Mouse (Mus musculus) heart, embryonic 13.5 days (tissue): ENCODE results near the gene Speg. TPM values are rescaled to one million over a fixed set of nuclear protein-coding genes. Genes with fewer than 3 reads are reported as not detected.
A peak's percentile ranks its signal among the peaks of the same experiment; 100 is the strongest.

Experiments
- ATAC-seq: fragments of 200-750 bp; cut with Nextera tagmentation; 2 replicates; pipeline ENCODE4 v1.8.0; 2017; ENCODE audit warnings: moderate TSS enrichment; ENCODE audit not compliant: insufficient number of reproducible peaks, low FRiP score, low TSS enrichment; ENCODE audit errors: extremely low read depth
- H3K27ac ChIP-seq: fragments of 300-500 bp; sonication (generic); replicated peaks from 2 replicates; pipeline ENCODE4 v1.5.1; 2015; ENCODE audit warnings: moderate library complexity, mild to moderate bottlenecking, inconsistent platforms
- H3K27me3 ChIP-seq: fragments of 300-500 bp; sonication (generic); replicated peaks from 2 replicates; pipeline ENCODE4 v1.6.1; 2015; ENCODE audit warnings: mild to moderate bottlenecking, inconsistent platforms
- H3K36me3 ChIP-seq: fragments of 300-500 bp; sonication (generic); 2 replicates; pipeline ENCODE4 v1.6.1; 2015; ENCODE audit warnings: mild to moderate bottlenecking, inconsistent platforms
- H3K4me1 ChIP-seq: fragments of 300-500 bp; sonication (generic); 2 replicates; pipeline ENCODE4 v1.6.1; 2015; ENCODE audit warnings: inconsistent platforms
- H3K4me2 ChIP-seq: fragments of 300-500 bp; sonication (generic); 2 replicates; pipeline ENCODE4 v1.6.1; 2015; ENCODE audit warnings: inconsistent platforms, mild to moderate bottlenecking, moderate library complexity
- H3K4me3 ChIP-seq: fragments of 300-500 bp; sonication (generic); 2 replicates; pipeline ENCODE4 v1.5.1; 2015; ENCODE audit warnings: moderate library complexity, mild to moderate bottlenecking, inconsistent platforms
- H3K9ac ChIP-seq: fragments of 300-500 bp; sonication (generic); 2 replicates; pipeline ENCODE4 v1.6.1; 2015; ENCODE audit warnings: inconsistent platforms, mild to moderate bottlenecking, moderate library complexity
- H3K9me3 ChIP-seq: fragments of 300-500 bp; sonication (generic); 2 replicates; pipeline ENCODE4 v1.6.1; 2016; ENCODE audit warnings: inconsistent platforms
- WGBS: fragments of 180-500 bp; shearing (Covaris S2); methylation state at CpG from one replicate; pipeline ENCODE4 v1.1.7; 2015; ENCODE audit warnings: mixed read lengths; 5-methylcytosine and 5-hydroxymethylcytosine counted together
- polyA plus RNA-seq: library from polyadenylated mRNA; unstranded; fragments of >200 nt; fragmentation: Nextera tagmentation; extraction: Ambion mirVana; gene quantifications from 2 replicates; pipeline ENCODE4 v1.2.1, GENCODE M21; 2015

The Speg gene
- polyA plus RNA-seq, 1 experiment from 2014 or later, result 55.1 TPM

- Histone ChIP-seq H3K9me3 (no peaks in the 10 kb centered on the region), H3K4me2 (peak overlapping the region; percentile 46), H3K4me1 (peaks cover 72% of the 10 kb centered on the region), H3K4me3 (no peak overlapping the region), H3K9ac (peak overlapping the region; percentile 66), H3K27ac (peak overlapping the region; percentile 94), H3K27me3 (peaks cover 13% of the 10 kb centered on the region), H3K36me3 (no peaks in the 10 kb centered on the region)
- WGBS, result 26% methylated on average over 20 of the region's 20 CpGs
- ATAC-seq, result no peak
These were observed 29.8 kb upstream of the Speg start for GRCm38 (mm10) chr1:75345036-75345935.

- Histone ChIP-seq H3K9ac (peak overlapping the region; percentile 73), H3K27ac (peak overlapping the region; percentile 94), H3K4me3 (no peak overlapping the region), H3K4me2 (peak overlapping the region; percentile 10; the same call in 1 of the 2 replicates), H3K9me3 (no peaks in the 10 kb centered on the region), H3K36me3 (no peaks in the 10 kb centered on the region), H3K4me1 (peaks cover 72% of the 10 kb centered on the region), H3K27me3 (peaks cover under 1% of the 10 kb centered on the region)
- ATAC-seq, result no peak
- WGBS, result 24% methylated on average over 5 of the region's 5 CpGs
These were observed 27.8 kb upstream of the Speg start for GRCm38 (mm10) chr1:75347279-75347678.

- H3K27ac ChIP-seq, result peak overlapping the region; percentile 94
- ATAC-seq, result 0 out of 2 replicates have a peak, but pooled peaks have one; percentile 17
- no peaks in the 10 kb centered on the region for H3K36me3 ChIP-seq
- no peak overlapping the region for H3K4me2 ChIP-seq
- no peaks in the 10 kb centered on the region for H3K9me3 ChIP-seq
- no peak overlapping the region for H3K4me3 ChIP-seq
- H3K4me1 ChIP-seq, result peaks cover 59% of the 10 kb centered on the region
- H3K9ac ChIP-seq, result peak overlapping the region; percentile 61
- H3K27me3 ChIP-seq, result no peaks in the 10 kb centered on the region
- WGBS, result 24% methylated on average over 5 of the region's 5 CpGs
These were observed 25.8 kb upstream of the Speg start for GRCm38 (mm10) chr1:75349275-75349674.

GRCm38 (mm10) chr1:75357261-75357660 is 17.8 kb upstream of the Speg start:
- Histone ChIP-seq H3K4me2 (no peak overlapping the region), H3K4me3 (no peak overlapping the region), H3K9ac (peak overlapping the region; percentile 58; the same call in 1 of the 2 replicates), H3K4me1 (peaks cover 55% of the 10 kb centered on the region), H3K36me3 (peaks cover 2% of the 10 kb centered on the region), H3K9me3 (no peaks in the 10 kb centered on the region), H3K27ac (peak overlapping the region; percentile 94), H3K27me3 (peaks cover 12% of the 10 kb centered on the region; the same call in 1 of the 2 replicates)
- no peak for ATAC-seq
- WGBS, result 59% methylated on average over 7 of the region's 7 CpGs

GRCm38 (mm10) chr1:75358009-75358408 is 17.1 kb upstream of the Speg start:
- Histone ChIP-seq H3K4me2 (no peak overlapping the region), H3K4me3 (no peak overlapping the region), H3K36me3 (peaks cover 9% of the 10 kb centered on the region), H3K27me3 (peaks cover 15% of the 10 kb centered on the region; the same call in 1 of the 2 replicates), H3K9me3 (no peaks in the 10 kb centered on the region), H3K9ac (no peak overlapping the region), H3K27ac (peak overlapping the region; percentile 94), H3K4me1 (peaks cover 62% of the 10 kb centered on the region)
- no peak for ATAC-seq
- WGBS, result 79% methylated on average over 4 of the region's 4 CpGs

- H3K36me3 ChIP-seq, result peaks cover 23% of the 10 kb centered on the region
- peak overlapping the region; percentile 71 for H3K4me2 ChIP-seq
- no peaks in the 10 kb centered on the region for H3K9me3 ChIP-seq
- H3K27ac ChIP-seq, result peak overlapping the region; percentile 94
- 30% methylated on average over 13 of the region's 13 CpGs for WGBS
- peak; percentile 41; the same call in 1 of the 2 replicates for ATAC-seq
- H3K4me3 ChIP-seq, result peak overlapping the region; percentile 60; the same call in 1 of the 2 replicates
- H3K9ac ChIP-seq, result peak overlapping the region; percentile 86
- H3K4me1 ChIP-seq, result peaks cover 74% of the 10 kb centered on the region
- H3K27me3 ChIP-seq, result peaks cover 15% of the 10 kb centered on the region; the same call in 1 of the 2 replicates
These were observed 15.8 kb upstream of the Speg start for GRCm38 (mm10) chr1:75359346-75359745.

- Histone ChIP-seq H3K9me3 (no peaks in the 10 kb centered on the region), H3K4me3 (peak within 1 kb of the TSS; percentile 60), H3K9ac (peak within 1 kb of the TSS; percentile 86), H3K27me3 (peaks cover 15% of the 10 kb centered on the region; the same call in 1 of the 2 replicates), H3K4me1 (peaks cover 75% of the 10 kb centered on the region), H3K4me2 (peak within 1 kb of the TSS; percentile 71), H3K27ac (peak within 1 kb of the TSS; percentile 94), H3K36me3 (peaks cover 33% of the 10 kb centered on the region)
- peak; percentile 78 for ATAC-seq
- 1% methylated on average over 80 of the region's 80 CpGs for WGBS
These were observed 14.7 kb upstream of the Speg start, which contains the start of gene Des for GRCm38 (mm10) chr1:75360112-75361031. TSS of gene Des (plus strand) at chr1:75360329.

GRCm38 (mm10) chr1:75361123-75361522 is 14.0 kb upstream of the Speg start:
- H3K27me3 ChIP-seq, result peaks cover 15% of the 10 kb centered on the region; the same call in 1 of the 2 replicates
- peak overlapping the region; percentile 94 for H3K27ac ChIP-seq
- 26% methylated on average over 4 of the region's 4 CpGs for WGBS
- peak overlapping the region; percentile 60 for H3K4me3 ChIP-seq
- peak overlapping the region; percentile 71 for H3K4me2 ChIP-seq
- peaks cover 83% of the 10 kb centered on the region for H3K4me1 ChIP-seq
- peaks cover 40% of the 10 kb centered on the region for H3K36me3 ChIP-seq
- H3K9ac ChIP-seq, result peak overlapping the region; percentile 86
- no peak for ATAC-seq
- H3K9me3 ChIP-seq, result no peaks in the 10 kb centered on the region

GRCm38 (mm10) chr1:75361750-75362149 is 13.3 kb upstream of the Speg start:
- 19% methylated on average over 4 of the region's 4 CpGs for WGBS
- Histone ChIP-seq H3K9ac (peak overlapping the region; percentile 86), H3K27ac (peak overlapping the region; percentile 94), H3K4me3 (peak overlapping the region; percentile 60), H3K27me3 (peaks cover 15% of the 10 kb centered on the region; the same call in 1 of the 2 replicates), H3K4me1 (peaks cover 83% of the 10 kb centered on the region), H3K4me2 (peak overlapping the region; percentile 71), H3K9me3 (no peaks in the 10 kb centered on the region), H3K36me3 (peaks cover 47% of the 10 kb centered on the region)
- no peak for ATAC-seq

GRCm38 (mm10) chr1:75363868-75364267 is 11.2 kb upstream of the Speg start:
- peaks cover 70% of the 10 kb centered on the region for H3K4me1 ChIP-seq
- 61% methylated on average over 3 of the region's 3 CpGs for WGBS
- no peak overlapping the region for H3K4me3 ChIP-seq
- H3K27ac ChIP-seq, result no peak overlapping the region
- peaks cover 59% of the 10 kb centered on the region for H3K36me3 ChIP-seq
- H3K27me3 ChIP-seq, result peaks cover 16% of the 10 kb centered on the region; the same call in 1 of the 2 replicates
- H3K9me3 ChIP-seq, result no peaks in the 10 kb centered on the region
- no peak for ATAC-seq
- H3K9ac ChIP-seq, result no peak overlapping the region
- H3K4me2 ChIP-seq, result no peak overlapping the region
